Mouse (Mus musculus): Measurements from ENCODE around the gene Mark1. TPM values are rescaled to one million over a fixed set of nuclear protein-coding genes. Genes with fewer than 3 reads are reported as not detected.

The Mark1 gene
- polyA plus RNA-seq, 1 experiment from 2014 or later: 15.0 TPM

- Histone ChIP-seq H3K4me1 (replicated peaks; ENCODE audit: control insufficient read depth, insufficient read depth, low read length) (no peaks in the 10 kb centered on the region), H3K4me2 (ENCODE audit: low read length) (no peak overlapping the region), H3K4me3 (replicated peaks; ENCODE audit: low read length) (no peak overlapping the region), H3K9me3 (ENCODE audit: control insufficient read depth, low read length) (no peaks in the 10 kb centered on the region), H3K27me3 (replicated peaks; ENCODE audit: control insufficient read depth, insufficient read depth, low read length) (no peaks in the 10 kb centered on the region), H3K9ac (replicated peaks; ENCODE audit: low read depth, low read length) (no peak overlapping the region), H3K36me3 (ENCODE audit: control insufficient read depth, insufficient read depth) (no peaks in the 10 kb centered on the region), H3K27ac (ENCODE audit: low read length) (no peak overlapping the region)
- 94% methylated on average over 6 of the region's 6 CpGs for WGBS
- ATAC-seq: no peak
Measured at GRCm38 (mm10) chr1:184889454-184889853, 109.9 kb downstream of the Mark1 start.

GRCm38 (mm10) chr1:184886160-184886559 is 113.2 kb downstream of the Mark1 start:
- no peak overlapping the region for H3K4me3 ChIP-seq (replicated peaks; ENCODE audit: low read length)
- no peak for ATAC-seq
- no peaks in the 10 kb centered on the region for H3K9me3 ChIP-seq (ENCODE audit: control insufficient read depth, low read length)
- peaks cover 23% of the 10 kb centered on the region for H3K27me3 ChIP-seq (replicated peaks; ENCODE audit: control insufficient read depth, insufficient read depth, low read length)
- WGBS: 50% methylated on average over 1 of the region's 1 CpGs
- H3K4me2 ChIP-seq (ENCODE audit: low read length): no peak overlapping the region
- H3K36me3 ChIP-seq (ENCODE audit: control insufficient read depth, insufficient read depth): no peaks in the 10 kb centered on the region
- no peak overlapping the region for H3K27ac ChIP-seq (ENCODE audit: low read length)
- H3K9ac ChIP-seq (replicated peaks; ENCODE audit: low read depth, low read length): no peak overlapping the region
- 0 out of 2 replicates have a peak, but pooled peaks cover 6% of the 10 kb centered on the region for H3K4me1 ChIP-seq (replicated peaks; ENCODE audit: control insufficient read depth, insufficient read depth, low read length)

- peak within 1 kb of the TSS; percentile 54 for H3K9ac ChIP-seq (replicated peaks; ENCODE audit: low read depth, low read length)
- 3% methylated on average over 77 of the region's 77 CpGs for WGBS
- ATAC-seq: peak; percentile 79
- H3K27me3 ChIP-seq (replicated peaks; ENCODE audit: control insufficient read depth, insufficient read depth, low read length): peaks cover 24% of the 10 kb centered on the region
- no peak within 1 kb of the TSS for H3K27ac ChIP-seq (ENCODE audit: low read length)
- H3K4me3 ChIP-seq (replicated peaks; ENCODE audit: low read length): peak within 1 kb of the TSS; percentile 49
- peak within 1 kb of the TSS; percentile 79 for H3K4me2 ChIP-seq (ENCODE audit: low read length)
- H3K9me3 ChIP-seq (ENCODE audit: control insufficient read depth, low read length): no peaks in the 10 kb centered on the region
- H3K4me1 ChIP-seq (replicated peaks; ENCODE audit: control insufficient read depth, insufficient read depth, low read length): 0 out of 2 replicates have a peak, but pooled peaks cover 6% of the 10 kb centered on the region
- H3K36me3 ChIP-seq (ENCODE audit: control insufficient read depth, insufficient read depth): no peaks in the 10 kb centered on the region
Measured at GRCm38 (mm10) chr1:184882281-184883268, 116.8 kb downstream of the Mark1 start, which contains the start of gene C130074G19Rik. TSS of gene C130074G19Rik (minus strand) at chr1:184883218.

DNA sequence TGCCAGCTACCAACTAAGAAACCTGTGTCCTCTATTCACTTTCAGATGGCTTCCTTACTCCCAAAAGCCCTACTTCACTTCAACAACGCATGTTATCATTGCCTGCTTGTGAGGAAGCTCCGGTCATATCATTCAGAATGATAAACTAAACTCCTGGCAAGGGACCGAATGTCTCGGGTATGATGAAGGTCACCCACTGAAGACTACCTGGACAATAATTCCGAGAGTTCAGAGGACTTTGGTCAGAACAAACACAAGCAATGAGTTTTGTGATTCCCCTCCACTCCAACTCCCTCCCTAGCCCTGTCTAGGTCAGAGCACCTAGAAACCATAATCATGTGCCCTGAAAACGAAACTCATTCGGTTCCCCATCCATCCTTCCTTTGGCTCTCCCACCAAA is 117.5 kb downstream of the Mark1 start:
- Histone ChIP-seq H3K27me3 (replicated peaks; ENCODE audit: control insufficient read depth, insufficient read depth, low read length) (peaks cover 24% of the 10 kb centered on the region), H3K36me3 (ENCODE audit: control insufficient read depth, insufficient read depth) (no peaks in the 10 kb centered on the region), H3K27ac (ENCODE audit: low read length) (no peak overlapping the region), H3K4me1 (replicated peaks; ENCODE audit: control insufficient read depth, insufficient read depth, low read length) (0 out of 2 replicates have a peak, but pooled peaks cover 6% of the 10 kb centered on the region), H3K4me2 (ENCODE audit: low read length) (no peak overlapping the region), H3K9ac (replicated peaks; ENCODE audit: low read depth, low read length) (no peak overlapping the region), H3K9me3 (ENCODE audit: control insufficient read depth, low read length) (no peaks in the 10 kb centered on the region), H3K4me3 (replicated peaks; ENCODE audit: low read length) (peak overlapping the region; percentile 49)
- ATAC-seq: no peak
- 73% methylated on average over 7 of the region's 7 CpGs for WGBS

DNA sequence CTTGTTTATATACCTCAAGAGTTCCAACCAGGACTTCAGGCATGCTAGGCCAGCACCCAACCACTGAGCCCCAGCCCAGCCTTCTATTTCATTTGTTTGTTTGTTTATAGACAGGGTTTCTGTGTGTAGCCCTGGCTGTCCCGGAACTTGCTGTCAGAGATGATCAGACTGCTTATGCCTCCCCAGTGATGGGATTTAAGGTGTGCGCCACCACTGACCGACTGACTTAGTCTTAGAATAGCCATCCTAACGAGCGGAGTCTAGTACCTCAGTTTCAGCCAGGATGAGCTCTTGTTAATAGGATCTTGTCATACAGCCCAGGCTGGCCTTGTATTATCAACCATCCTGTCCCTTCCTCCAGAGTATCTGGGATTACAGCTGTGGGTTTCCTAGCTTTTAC is 118.2 kb downstream of the Mark1 start:
- no peak overlapping the region for H3K4me2 ChIP-seq (ENCODE audit: low read length)
- 81% methylated on average over 5 of the region's 5 CpGs for WGBS
- no peak overlapping the region for H3K27ac ChIP-seq (ENCODE audit: low read length)
- H3K9me3 ChIP-seq (ENCODE audit: control insufficient read depth, low read length): no peaks in the 10 kb centered on the region
- no peaks in the 10 kb centered on the region for H3K36me3 ChIP-seq (ENCODE audit: control insufficient read depth, insufficient read depth)
- H3K4me3 ChIP-seq (replicated peaks; ENCODE audit: low read length): no peak overlapping the region
- 0 out of 2 replicates have a peak, but pooled peaks cover 6% of the 10 kb centered on the region for H3K4me1 ChIP-seq (replicated peaks; ENCODE audit: control insufficient read depth, insufficient read depth, low read length)
- no peak for ATAC-seq
- H3K9ac ChIP-seq (replicated peaks; ENCODE audit: low read depth, low read length): no peak overlapping the region
- peaks cover 24% of the 10 kb centered on the region for H3K27me3 ChIP-seq (replicated peaks; ENCODE audit: control insufficient read depth, insufficient read depth, low read length)

DNA sequence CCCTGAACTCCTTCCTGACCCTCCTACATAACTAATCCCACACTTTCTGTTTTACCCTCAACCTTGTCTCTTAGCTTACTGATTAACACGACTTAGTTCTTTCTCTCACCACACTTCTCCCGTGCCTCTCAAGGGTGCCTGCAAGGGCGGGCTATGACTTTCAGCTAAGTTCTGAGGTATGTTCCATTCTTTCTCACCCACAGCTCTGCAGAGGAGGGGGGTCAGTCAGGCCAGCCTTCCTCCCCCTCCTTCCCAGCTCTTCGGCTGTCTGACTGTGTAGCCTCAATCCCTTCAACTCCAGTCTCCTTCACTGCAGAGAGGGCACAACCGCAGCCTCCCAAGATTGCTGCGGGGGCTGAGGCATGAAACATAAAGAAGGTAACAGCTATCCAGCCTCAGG is 120.5 kb downstream of the Mark1 start:
- no peak for ATAC-seq
- no peak overlapping the region for H3K4me3 ChIP-seq (replicated peaks; ENCODE audit: low read length)
- peaks cover 24% of the 10 kb centered on the region for H3K27me3 ChIP-seq (replicated peaks; ENCODE audit: control insufficient read depth, insufficient read depth, low read length)
- H3K36me3 ChIP-seq (ENCODE audit: control insufficient read depth, insufficient read depth): no peaks in the 10 kb centered on the region
- 0 out of 2 replicates have a peak, but pooled peaks cover 6% of the 10 kb centered on the region for H3K4me1 ChIP-seq (replicated peaks; ENCODE audit: control insufficient read depth, insufficient read depth, low read length)
- no peaks in the 10 kb centered on the region for H3K9me3 ChIP-seq (ENCODE audit: control insufficient read depth, low read length)
- H3K27ac ChIP-seq (ENCODE audit: low read length): no peak overlapping the region
- 66% methylated on average over 6 of the region's 6 CpGs for WGBS
- no peak overlapping the region for H3K9ac ChIP-seq (replicated peaks; ENCODE audit: low read depth, low read length)
- H3K4me2 ChIP-seq (ENCODE audit: low read length): no peak overlapping the region

GRCm38 (mm10) chr1:184877306-184877705 is 122.1 kb downstream of the Mark1 start:
- H3K9me3 ChIP-seq (ENCODE audit: control insufficient read depth, low read length): no peaks in the 10 kb centered on the region
- no peak for ATAC-seq
- 74% methylated on average over 2 of the region's 2 CpGs for WGBS
- H3K4me3 ChIP-seq (replicated peaks; ENCODE audit: low read length): no peak overlapping the region
- no peaks in the 10 kb centered on the region for H3K4me1 ChIP-seq (replicated peaks; ENCODE audit: control insufficient read depth, insufficient read depth, low read length)
- no peaks in the 10 kb centered on the region for H3K36me3 ChIP-seq (ENCODE audit: control insufficient read depth, insufficient read depth)
- H3K4me2 ChIP-seq (ENCODE audit: low read length): no peak overlapping the region
- no peak overlapping the region for H3K9ac ChIP-seq (replicated peaks; ENCODE audit: low read depth, low read length)
- peaks cover 12% of the 10 kb centered on the region for H3K27me3 ChIP-seq (replicated peaks; ENCODE audit: control insufficient read depth, insufficient read depth, low read length)
- no peak overlapping the region for H3K27ac ChIP-seq (ENCODE audit: low read length)

DNA sequence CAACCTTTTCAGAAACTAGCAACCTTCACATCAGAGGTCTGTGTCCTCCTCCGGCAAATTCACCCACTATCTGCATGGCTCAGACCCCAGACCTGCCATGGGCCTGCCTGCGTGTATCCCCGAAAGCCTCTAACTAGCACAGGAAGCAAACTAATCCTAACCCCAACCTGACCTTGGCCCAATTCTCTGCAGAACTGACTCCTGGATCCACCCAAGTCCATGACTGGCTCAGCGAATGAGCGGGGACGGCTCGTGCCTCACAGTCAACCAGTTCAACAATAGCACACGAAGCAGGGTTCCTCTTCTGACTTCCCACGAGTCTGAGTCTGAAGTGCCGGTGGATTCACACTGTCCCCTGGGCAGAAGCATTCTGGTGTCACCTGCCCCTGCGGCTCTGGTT is 125.5 kb downstream of the Mark1 start:
- WGBS: 84% methylated on average over 11 of the region's 11 CpGs
- Histone ChIP-seq H3K36me3 (ENCODE audit: control insufficient read depth, insufficient read depth) (no peaks in the 10 kb centered on the region), H3K4me2 (ENCODE audit: low read length) (no peak overlapping the region), H3K4me1 (replicated peaks; ENCODE audit: control insufficient read depth, insufficient read depth, low read length) (0 out of 2 replicates have a peak, but pooled peaks cover 3% of the 10 kb centered on the region), H3K9me3 (ENCODE audit: control insufficient read depth, low read length) (no peaks in the 10 kb centered on the region), H3K9ac (replicated peaks; ENCODE audit: low read depth, low read length) (no peak overlapping the region), H3K27me3 (replicated peaks; ENCODE audit: control insufficient read depth, insufficient read depth, low read length) (no peaks in the 10 kb centered on the region), H3K27ac (ENCODE audit: low read length) (no peak overlapping the region), H3K4me3 (replicated peaks; ENCODE audit: low read length) (no peak overlapping the region)
- ATAC-seq: no peak

DNA sequence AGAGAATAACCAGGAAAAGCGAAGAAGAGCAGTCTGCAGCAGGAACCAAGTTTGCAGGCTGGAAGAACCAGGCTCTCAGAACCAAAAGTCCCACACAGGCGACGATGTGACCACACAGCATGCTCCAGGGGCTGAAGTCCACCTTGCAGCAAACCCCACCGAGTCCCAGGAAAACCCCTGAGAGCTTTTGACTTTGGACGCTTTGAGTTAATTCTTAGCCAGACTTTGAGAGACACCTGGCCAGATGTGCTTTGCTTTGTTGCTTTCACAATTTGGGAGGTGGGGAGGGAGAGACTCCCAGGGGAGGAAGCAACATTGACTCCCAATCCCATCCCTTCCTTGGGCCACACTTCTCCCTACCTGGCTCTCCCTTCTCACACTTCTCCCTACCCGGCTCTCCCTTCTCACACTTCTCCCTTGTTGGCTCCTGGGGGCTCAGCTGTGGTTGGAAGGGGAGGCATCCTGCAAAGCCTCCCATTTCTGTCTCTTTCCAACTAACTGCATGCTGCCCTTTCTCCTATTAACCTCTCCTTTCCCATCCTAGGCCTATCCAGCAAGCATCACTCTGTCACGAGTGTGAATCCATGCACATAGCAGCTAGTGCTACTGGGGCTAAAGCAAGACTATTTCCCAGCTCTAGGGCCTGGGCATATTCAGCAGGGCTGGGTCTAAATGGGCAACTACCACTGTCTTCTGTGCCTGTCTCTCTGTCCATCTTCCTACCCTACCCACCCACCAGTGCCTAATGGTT is 127.1 kb downstream of the Mark1 start:
- H3K27ac ChIP-seq (ENCODE audit: low read length): no peak overlapping the region
- WGBS: 80% methylated on average over 7 of the region's 7 CpGs
- no peak overlapping the region for H3K9ac ChIP-seq (replicated peaks; ENCODE audit: low read depth, low read length)
- H3K27me3 ChIP-seq (replicated peaks; ENCODE audit: control insufficient read depth, insufficient read depth, low read length): no peaks in the 10 kb centered on the region
- H3K4me1 ChIP-seq (replicated peaks; ENCODE audit: control insufficient read depth, insufficient read depth, low read length): 0 out of 2 replicates have a peak, but pooled peaks cover 3% of the 10 kb centered on the region
- ATAC-seq: no peak
- no peaks in the 10 kb centered on the region for H3K9me3 ChIP-seq (ENCODE audit: control insufficient read depth, low read length)
- no peak overlapping the region for H3K4me3 ChIP-seq (replicated peaks; ENCODE audit: low read length)
- H3K4me2 ChIP-seq (ENCODE audit: low read length): no peak overlapping the region
- no peaks in the 10 kb centered on the region for H3K36me3 ChIP-seq (ENCODE audit: control insufficient read depth, insufficient read depth)

Measured in forebrain, embryonic 16.5 days (tissue).